Mouse (Mus musculus): ENCODE measurements at regions not wholly inside any gene's neighbourhood (a gene's known extent, or its start where the extent isn't known, plus 50 kb on each side); places are given as distances from the start of the nearest gene placed in this dataset.

GRCm38 (mm10) chr16:78144146-78144545 is 157.1 kb upstream of the Cxadr start:
- WGBS: 70% methylated on average over 1 of the region's 1 CpGs
- no peaks in the 10 kb centered on the region for H3K4me1 ChIP-seq
- H3K4me3 ChIP-seq: no peak overlapping the region
- no peak overlapping the region for H3K4me2 ChIP-seq (replicated peaks)
- H3K9ac ChIP-seq (replicated peaks): no peak overlapping the region
- no peaks in the 10 kb centered on the region for H3K27me3 ChIP-seq
- ATAC-seq (ENCODE audit: low FRiP score, low read depth): no peak
- no peaks in the 10 kb centered on the region for H3K36me3 ChIP-seq
- no peak overlapping the region for H3K27ac ChIP-seq (replicated peaks)
- H3K9me3 ChIP-seq: no peaks in the 10 kb centered on the region

GRCm38 (mm10) chr16:78135501-78135900 is 165.8 kb upstream of the Cxadr start:
- H3K4me1 ChIP-seq: no peaks in the 10 kb centered on the region
- no peak overlapping the region for H3K27ac ChIP-seq (replicated peaks)
- no peak for ATAC-seq (ENCODE audit: low FRiP score, low read depth)
- H3K4me2 ChIP-seq (replicated peaks): no peak overlapping the region
- no peaks in the 10 kb centered on the region for H3K36me3 ChIP-seq
- no peak overlapping the region for H3K9ac ChIP-seq (replicated peaks)
- H3K27me3 ChIP-seq: no peaks in the 10 kb centered on the region
- no peaks in the 10 kb centered on the region for H3K9me3 ChIP-seq
- no peak overlapping the region for H3K4me3 ChIP-seq
- 96% methylated on average over 5 of the region's 5 CpGs for WGBS

- Histone ChIP-seq H3K27me3 (no peaks in the 10 kb centered on the region), H3K4me2 (replicated peaks) (no peak overlapping the region), H3K9ac (replicated peaks) (no peak overlapping the region), H3K4me1 (no peaks in the 10 kb centered on the region), H3K9me3 (no peaks in the 10 kb centered on the region), H3K27ac (replicated peaks) (no peak overlapping the region), H3K4me3 (no peak overlapping the region), H3K36me3 (no peaks in the 10 kb centered on the region)
- WGBS: 88% methylated on average over 7 of the region's 7 CpGs
- ATAC-seq (ENCODE audit: low FRiP score, low read depth): no peak
Observed at GRCm38 (mm10) chr16:78134531-78134930, 166.8 kb upstream of the Cxadr start.

GRCm38 (mm10) chr16:78121668-78122067 is 179.6 kb upstream of the Cxadr start:
- no peak for ATAC-seq (ENCODE audit: low FRiP score, low read depth)
- no peak overlapping the region for H3K9ac ChIP-seq (replicated peaks)
- H3K27me3 ChIP-seq: no peaks in the 10 kb centered on the region
- no peaks in the 10 kb centered on the region for H3K36me3 ChIP-seq
- H3K4me1 ChIP-seq: no peaks in the 10 kb centered on the region
- no peak overlapping the region for H3K4me2 ChIP-seq (replicated peaks)
- no peak overlapping the region for H3K4me3 ChIP-seq
- WGBS: 76% methylated on average over 1 of the region's 1 CpGs
- no peaks in the 10 kb centered on the region for H3K9me3 ChIP-seq
- H3K27ac ChIP-seq (replicated peaks): no peak overlapping the region

- Histone ChIP-seq H3K27me3 (no peaks in the 10 kb centered on the region), H3K27ac (replicated peaks) (no peak overlapping the region), H3K9me3 (no peaks in the 10 kb centered on the region), H3K4me2 (replicated peaks) (no peak overlapping the region), H3K4me1 (no peaks in the 10 kb centered on the region), H3K36me3 (no peaks in the 10 kb centered on the region), H3K4me3 (no peak overlapping the region), H3K9ac (replicated peaks) (no peak overlapping the region)
- no peak for ATAC-seq (ENCODE audit: low FRiP score, low read depth)
- WGBS: 82% methylated on average over 2 of the region's 2 CpGs
Observed at GRCm38 (mm10) chr16:78120346-78120899, 180.9 kb upstream of the Cxadr start.

GRCm38 (mm10) chr16:78104246-78104645 is 197.0 kb upstream of the Cxadr start:
- no peaks in the 10 kb centered on the region for H3K36me3 ChIP-seq
- H3K4me1 ChIP-seq: peaks cover 5% of the 10 kb centered on the region; the same call in 1 of the 2 replicates
- H3K4me2 ChIP-seq (replicated peaks): no peak overlapping the region
- ATAC-seq (ENCODE audit: low FRiP score, low read depth): no peak
- no peak overlapping the region for H3K9ac ChIP-seq (replicated peaks)
- H3K4me3 ChIP-seq: no peak overlapping the region
- H3K9me3 ChIP-seq: no peaks in the 10 kb centered on the region
- no peak overlapping the region for H3K27ac ChIP-seq (replicated peaks)
- H3K27me3 ChIP-seq: no peaks in the 10 kb centered on the region

GRCm38 (mm10) chr16:78101415-78102326 is 199.6 kb upstream of the Cxadr start:
- no peak overlapping the region for H3K4me3 ChIP-seq
- 20% methylated on average over 14 of the region's 14 CpGs for WGBS
- no peaks in the 10 kb centered on the region for H3K27me3 ChIP-seq
- peak overlapping the region; percentile 52; the same call in 1 of the 2 replicates for H3K27ac ChIP-seq (replicated peaks)
- ATAC-seq (ENCODE audit: low FRiP score, low read depth): peak; percentile 80
- H3K36me3 ChIP-seq: no peaks in the 10 kb centered on the region
- no peak overlapping the region for H3K9ac ChIP-seq (replicated peaks)
- H3K9me3 ChIP-seq: no peaks in the 10 kb centered on the region
- H3K4me1 ChIP-seq: peaks cover 5% of the 10 kb centered on the region; the same call in 1 of the 2 replicates
- peak overlapping the region; percentile 31 for H3K4me2 ChIP-seq (replicated peaks)

- 92% methylated on average over 2 of the region's 2 CpGs for WGBS
- Histone ChIP-seq H3K4me1 (peaks cover 5% of the 10 kb centered on the region; the same call in 1 of the 2 replicates), H3K36me3 (no peaks in the 10 kb centered on the region), H3K27ac (replicated peaks) (no peak overlapping the region), H3K9ac (replicated peaks) (no peak overlapping the region), H3K4me2 (replicated peaks) (no peak overlapping the region), H3K27me3 (no peaks in the 10 kb centered on the region), H3K9me3 (no peaks in the 10 kb centered on the region), H3K4me3 (no peak overlapping the region)
- ATAC-seq (ENCODE audit: low FRiP score, low read depth): no peak
Observed at GRCm38 (mm10) chr16:78099842-78100241, 201.4 kb upstream of the Cxadr start.

GRCm38 (mm10) chr16:78099114-78099513 is 202.2 kb upstream of the Cxadr start:
- H3K9ac ChIP-seq (replicated peaks): no peak overlapping the region
- H3K9me3 ChIP-seq: no peaks in the 10 kb centered on the region
- H3K36me3 ChIP-seq: no peaks in the 10 kb centered on the region
- H3K4me1 ChIP-seq: peaks cover 5% of the 10 kb centered on the region; the same call in 1 of the 2 replicates
- no peak overlapping the region for H3K4me3 ChIP-seq
- no peak overlapping the region for H3K27ac ChIP-seq (replicated peaks)
- no peak overlapping the region for H3K4me2 ChIP-seq (replicated peaks)
- no peaks in the 10 kb centered on the region for H3K27me3 ChIP-seq
- 78% methylated on average over 6 of the region's 6 CpGs for WGBS
- ATAC-seq (ENCODE audit: low FRiP score, low read depth): no peak

- Histone ChIP-seq H3K9me3 (no peaks in the 10 kb centered on the region), H3K27ac (replicated peaks) (no peak overlapping the region), H3K36me3 (no peaks in the 10 kb centered on the region), H3K4me3 (no peak overlapping the region), H3K9ac (replicated peaks) (no peak overlapping the region), H3K27me3 (no peaks in the 10 kb centered on the region), H3K4me1 (peaks cover 5% of the 10 kb centered on the region; the same call in 1 of the 2 replicates), H3K4me2 (replicated peaks) (no peak overlapping the region)
- no peak for ATAC-seq (ENCODE audit: low FRiP score, low read depth)
- WGBS: 89% methylated on average over 6 of the region's 6 CpGs
Observed at GRCm38 (mm10) chr16:78098555-78098954, 202.7 kb upstream of the Cxadr start.

- Histone ChIP-seq H3K27me3 (no peaks in the 10 kb centered on the region), H3K9me3 (no peaks in the 10 kb centered on the region), H3K4me1 (peaks cover 2% of the 10 kb centered on the region; the same call in 1 of the 2 replicates), H3K9ac (replicated peaks) (no peak overlapping the region), H3K27ac (replicated peaks) (no peak overlapping the region), H3K4me2 (replicated peaks) (no peak overlapping the region), H3K4me3 (no peak overlapping the region), H3K36me3 (no peaks in the 10 kb centered on the region)
- WGBS: 53% methylated on average over 1 of the region's 1 CpGs
- ATAC-seq (ENCODE audit: low FRiP score, low read depth): no peak
Observed at GRCm38 (mm10) chr16:78096571-78096970, 204.7 kb upstream of the Cxadr start.

- Histone ChIP-seq H3K9me3 (no peaks in the 10 kb centered on the region), H3K36me3 (no peaks in the 10 kb centered on the region), H3K9ac (replicated peaks) (no peak overlapping the region), H3K27me3 (no peaks in the 10 kb centered on the region), H3K27ac (replicated peaks) (no peak overlapping the region), H3K4me3 (no peak overlapping the region), H3K4me1 (0 out of 2 replicates have a peak, but pooled peaks cover 4% of the 10 kb centered on the region), H3K4me2 (replicated peaks) (no peak overlapping the region)
- 84% methylated on average over 3 of the region's 3 CpGs for WGBS
- ATAC-seq (ENCODE audit: low FRiP score, low read depth): no peak
Observed at GRCm38 (mm10) chr16:78090155-78090554, 211.1 kb upstream of the Cxadr start.
